Mouse (Mus musculus) lung, postnatal 25 days (tissue): ENCODE results near the gene Acvr1c.

Experiments
- DNase-seq: peaks from one replicate; pipeline ENCODE4 v3.0.0; 2022; ENCODE audit warnings: low spot score

Acvr1c gene

GRCm38 (mm10) chr2:58357414-58358131 lies at the start of gene Acvr1c:
Acvr1c (minus strand) TSS chr2:58357895.
- peak; percentile 23 for DNase-seq

DNA sequence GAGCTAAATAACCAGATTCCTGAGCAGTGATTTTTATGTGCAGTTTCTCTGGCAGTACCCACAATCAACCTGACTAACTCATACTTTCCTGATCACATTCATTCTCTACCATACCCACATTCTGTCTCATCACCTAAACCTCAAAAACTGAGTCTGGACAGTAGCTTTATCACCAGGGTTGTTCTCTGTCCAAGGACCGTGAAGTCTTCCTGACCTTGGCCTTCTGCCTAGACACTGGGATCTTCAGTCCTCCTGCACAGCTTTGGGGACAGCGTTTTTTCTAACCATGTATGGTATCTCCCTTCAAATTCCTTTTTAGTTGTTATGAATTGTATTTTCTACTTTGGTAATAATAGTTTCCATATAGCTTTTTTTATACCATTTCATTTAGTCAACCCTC lies 45.8 kb upstream of the Acvr1c start:
- DNase-seq = no peak

DNA sequence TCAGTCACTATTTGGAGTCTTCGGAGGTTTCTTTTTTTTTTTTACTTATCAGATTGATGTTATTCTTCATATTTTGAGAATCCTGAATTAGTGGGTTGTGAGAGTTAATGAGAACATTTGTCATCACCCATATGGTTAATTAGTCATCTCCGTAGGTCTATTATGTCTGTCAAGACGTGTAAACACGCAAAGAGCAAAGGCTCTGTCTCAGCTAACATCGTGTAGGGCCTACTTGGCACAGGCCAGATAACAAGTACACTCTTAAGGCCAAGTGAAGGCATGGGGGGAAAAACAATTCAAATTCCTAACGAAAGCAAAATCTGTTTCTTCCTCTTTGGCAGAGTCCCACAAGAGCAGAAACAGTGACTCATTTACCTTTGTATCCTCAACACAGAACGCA lies 30.9 kb upstream of the Acvr1c start:
- no peak for DNase-seq

GRCm38 (mm10) chr2:58380020-58380419 lies 22.3 kb upstream of the Acvr1c start:
- DNase-seq = no peak

- DNase-seq = no peak
Observed at GRCm38 (mm10) chr2:58379475-58379874, 21.8 kb upstream of the Acvr1c start.

DNA sequence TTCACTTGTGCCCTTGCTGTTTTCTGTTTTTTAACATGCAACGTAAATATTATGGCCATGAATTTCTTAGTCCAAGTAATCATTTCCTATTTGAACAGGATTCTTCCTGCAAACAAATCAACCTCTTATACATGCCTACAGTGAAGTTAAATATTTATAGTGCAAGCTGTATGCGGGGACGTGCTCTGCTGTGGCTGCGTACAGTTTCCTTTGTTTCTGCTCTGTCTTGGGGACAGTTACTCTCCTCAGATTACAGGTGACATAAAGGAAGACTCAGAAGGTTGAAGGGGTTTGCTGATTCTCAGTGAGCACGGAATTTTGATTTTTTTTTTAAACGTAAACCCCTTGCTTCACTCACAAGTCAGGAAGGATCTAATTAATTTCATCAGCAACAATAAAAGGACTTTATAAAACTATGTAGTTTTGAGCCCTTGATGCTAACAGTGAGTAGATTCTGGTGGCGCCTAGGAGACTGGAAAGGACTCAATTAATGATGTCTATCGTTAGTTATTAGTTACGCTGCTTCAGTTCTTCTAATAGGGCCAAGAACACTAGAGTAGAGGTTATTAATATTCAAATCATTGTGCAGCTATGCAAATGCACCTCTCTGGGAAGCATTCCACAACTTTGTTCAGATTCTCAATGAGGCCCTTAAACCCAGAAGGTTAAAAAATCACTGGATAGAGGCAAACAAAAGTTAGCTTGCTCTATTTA lies 19.9 kb upstream of the Acvr1c start:
- DNase-seq = no peak

- no peak for DNase-seq
Observed at GRCm38 (mm10) chr2:58366196-58366595, 8.5 kb upstream of the Acvr1c start.

DNA sequence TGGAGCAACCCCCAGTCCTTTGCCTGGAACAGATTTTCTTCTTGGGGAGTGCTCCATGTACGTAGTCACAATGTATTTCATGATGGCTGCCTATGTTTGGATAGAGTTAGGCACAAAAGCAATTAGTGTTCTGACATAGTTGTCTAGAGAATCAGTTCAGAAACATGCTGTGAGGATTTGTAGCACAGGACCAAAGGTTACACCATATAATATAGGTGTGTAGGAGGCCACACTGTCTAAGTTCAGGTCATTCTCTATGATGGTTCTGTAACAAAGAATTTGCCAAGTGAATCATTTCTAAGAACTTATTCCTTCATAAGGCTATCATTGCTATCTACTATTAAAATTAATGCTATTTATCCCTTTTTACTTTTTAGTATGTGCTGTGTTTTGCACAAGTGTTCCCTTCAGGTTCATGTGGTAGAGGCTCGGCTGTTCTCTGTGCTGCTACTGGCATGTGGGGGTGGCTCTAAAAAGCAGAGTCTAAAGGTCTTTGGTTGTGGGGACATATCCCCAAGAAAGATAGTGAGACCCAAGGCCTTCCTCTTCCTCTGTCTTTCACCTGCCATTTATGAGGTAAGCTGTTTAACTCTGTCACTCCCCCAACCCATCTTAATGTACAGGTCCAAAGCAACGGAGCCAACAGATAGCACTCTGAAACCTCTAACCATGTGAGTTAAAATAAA lies 3.8 kb upstream of the Acvr1c start:
- DNase-seq = no peak

GRCm38 (mm10) chr2:58358132-58358460 lies 401 bp upstream of the Acvr1c start:
- no peak for DNase-seq

DNA sequence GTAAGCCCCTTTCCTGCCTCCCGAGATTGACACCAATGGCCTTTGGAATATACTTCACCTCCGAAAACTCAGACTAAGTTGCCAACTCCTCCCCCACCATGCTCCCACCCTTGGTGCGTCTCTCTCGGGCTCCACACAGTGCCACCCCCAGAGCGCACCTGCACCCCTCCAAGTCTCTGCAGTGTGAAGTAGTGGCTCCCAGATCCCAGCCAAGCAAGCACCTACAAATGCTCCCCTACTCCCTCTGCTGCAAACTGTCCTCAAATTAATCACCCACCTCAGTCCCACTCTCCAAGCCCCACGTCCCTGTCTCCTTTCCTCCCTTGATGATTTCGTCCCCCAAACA lies 654 bp downstream of the Acvr1c start:
- no peak for DNase-seq

DNA sequence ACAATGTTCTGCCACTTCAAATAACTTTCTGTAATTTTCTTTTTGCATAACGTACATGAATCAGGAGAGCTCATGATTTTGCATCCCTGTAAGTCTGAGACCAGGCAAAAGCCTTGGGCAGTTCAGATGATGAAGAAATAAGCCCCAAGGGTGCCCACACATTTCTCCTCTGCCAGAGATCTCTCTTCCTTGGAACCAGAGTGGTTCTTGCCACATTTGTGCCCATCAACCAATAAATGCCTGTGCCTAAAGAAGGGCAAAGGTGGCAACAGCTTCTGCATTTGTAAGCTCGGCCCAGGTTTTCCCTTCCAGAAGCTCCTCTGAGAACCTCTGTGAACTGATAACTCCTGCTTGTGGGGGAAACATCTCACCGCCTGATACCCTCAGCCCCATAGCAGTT lies 3.3 kb downstream of the Acvr1c start:
- DNase-seq = no peak

- no peak for DNase-seq
Observed at GRCm38 (mm10) chr2:58352846-58353245, 4.8 kb downstream of the Acvr1c start.

DNA sequence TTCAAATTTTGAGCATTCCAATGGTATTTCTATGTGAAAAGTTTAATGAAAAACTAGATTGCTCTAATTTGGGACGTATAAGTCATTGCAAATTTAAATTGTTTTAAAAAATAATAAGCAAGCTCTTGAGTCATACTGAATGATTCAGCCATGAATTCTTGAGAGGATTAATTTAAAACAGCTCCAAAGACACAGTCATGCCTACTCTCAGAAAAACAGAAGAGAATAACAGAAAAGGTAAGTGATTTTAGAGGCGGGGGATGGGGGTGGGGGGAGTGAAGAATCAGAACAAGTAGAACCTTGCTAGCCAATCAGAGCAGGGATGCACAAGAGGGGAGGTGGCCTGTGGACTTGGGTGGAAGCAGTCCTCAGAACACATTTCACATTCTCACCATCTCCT lies 7.0 kb downstream of the Acvr1c start:
- DNase-seq = no peak

DNA sequence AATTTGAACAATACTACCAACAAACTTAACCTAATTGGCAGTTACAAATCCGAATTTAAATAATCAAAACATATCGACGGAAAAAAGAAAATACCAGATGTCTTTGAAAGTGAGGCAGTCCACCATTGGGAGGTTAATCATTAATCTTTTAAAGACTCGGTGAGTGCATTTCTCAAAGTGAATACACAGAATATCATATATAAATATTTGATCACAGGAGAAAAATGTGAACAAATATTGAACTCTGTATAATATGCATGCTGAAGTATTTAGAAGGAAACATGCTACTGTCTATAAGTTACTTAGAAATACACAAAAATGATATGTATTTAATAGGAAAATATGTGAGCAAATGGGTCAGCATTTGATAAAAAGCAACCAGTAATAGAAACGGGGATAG lies 21.0 kb downstream of the Acvr1c start:
- DNase-seq = no peak

DNA sequence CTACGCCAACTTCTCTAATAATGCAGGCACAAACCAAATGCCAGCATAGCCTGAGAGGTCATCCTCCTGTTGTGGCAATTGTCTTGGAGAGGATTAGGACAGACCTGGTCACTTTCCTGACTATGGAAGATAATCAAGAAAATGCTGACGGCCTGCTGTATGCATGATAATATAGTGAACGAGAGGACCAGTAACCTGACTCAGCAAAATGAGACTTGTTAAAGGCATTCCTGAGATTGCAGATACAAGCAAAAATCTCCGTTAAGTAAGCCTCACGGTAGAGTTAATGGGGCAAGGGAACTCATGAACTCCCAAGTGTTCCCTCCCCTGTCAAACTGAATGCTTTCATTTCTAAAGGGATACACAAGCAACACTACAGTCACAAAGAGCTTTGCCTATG lies 28.1 kb downstream of the Acvr1c start:
- no peak for DNase-seq

DNA sequence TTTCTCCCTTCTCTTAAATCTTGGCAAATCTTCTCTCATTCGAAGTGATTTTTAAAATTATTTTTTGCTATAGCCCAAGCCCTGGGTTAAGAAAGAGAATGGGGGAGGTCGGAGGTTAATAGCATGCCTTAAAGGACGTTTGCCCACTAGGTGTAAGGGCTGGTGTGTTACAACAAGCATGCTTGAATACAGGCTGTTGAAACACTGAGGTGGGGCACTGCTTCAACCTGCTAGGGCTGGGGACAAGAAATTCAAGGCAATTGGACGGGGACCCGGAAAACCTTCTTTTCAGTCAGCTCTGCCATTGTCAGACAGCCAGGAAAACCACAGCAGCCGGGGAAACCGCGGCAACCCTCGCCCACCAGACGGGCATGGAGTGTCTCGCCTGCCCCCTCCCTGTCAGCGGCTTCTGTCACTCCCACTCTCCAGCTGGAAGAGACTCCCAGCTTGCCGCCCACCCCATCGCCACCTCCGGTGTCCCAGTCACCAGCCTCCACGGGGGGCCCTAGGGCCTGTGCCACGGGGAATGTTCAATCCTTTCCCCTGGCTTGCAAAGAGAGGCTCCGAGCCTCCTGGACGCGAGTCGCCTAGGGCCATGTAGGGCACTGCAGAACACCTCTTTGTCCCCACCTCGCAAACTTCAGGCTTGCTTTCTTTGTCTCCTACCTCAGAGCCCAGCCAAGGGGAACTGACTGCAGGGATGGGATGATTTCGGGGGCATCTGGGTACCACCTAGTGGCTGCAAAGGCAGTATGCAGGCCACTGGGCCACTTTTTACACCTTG lies 33.4 kb downstream of the Acvr1c start:
- peak; percentile 7 for DNase-seq

GRCm38 (mm10) chr2:58323274-58323673 lies 34.4 kb downstream of the Acvr1c start:
- DNase-seq = no peak

- no peak for DNase-seq
Observed at GRCm38 (mm10) chr2:58316186-58316585, 41.5 kb downstream of the Acvr1c start.

DNA sequence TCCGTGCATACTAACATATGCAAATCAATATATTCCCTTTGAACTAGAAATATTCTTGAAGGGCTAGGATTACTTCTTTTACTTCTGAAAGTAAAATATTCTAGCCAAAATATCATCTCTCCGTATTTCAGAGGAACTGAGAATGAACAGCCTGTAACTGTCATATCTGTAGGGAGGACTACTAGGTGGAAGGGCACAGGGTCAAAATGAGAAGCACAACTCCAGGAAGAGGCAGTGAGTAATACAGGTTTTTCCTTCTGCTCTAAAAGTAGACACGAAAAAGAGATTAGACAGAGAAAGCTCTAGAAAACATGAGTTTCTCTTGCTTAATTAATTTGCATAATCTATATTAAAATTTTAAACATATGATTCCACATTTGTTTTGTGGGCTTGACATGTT lies 48.0 kb downstream of the Acvr1c start:
- DNase-seq = no peak

DNA sequence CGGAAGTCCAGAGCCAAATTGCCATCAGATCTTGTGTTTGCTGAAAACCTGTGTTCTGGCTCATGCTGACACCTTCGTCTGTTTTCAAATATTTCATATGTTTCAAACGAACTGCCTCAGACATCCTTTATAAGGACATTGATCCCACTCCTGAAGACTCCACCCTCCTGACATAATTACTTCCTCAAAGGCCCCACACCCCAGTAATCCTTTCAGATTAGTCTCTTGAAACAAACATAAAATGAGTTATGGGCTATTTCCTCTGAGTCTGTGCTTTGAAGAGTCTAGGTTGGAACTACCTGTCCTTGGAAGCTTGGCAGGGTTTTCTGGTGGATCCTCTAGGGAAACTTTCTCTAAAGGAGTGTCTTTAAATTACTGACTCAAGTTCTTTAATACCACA lies 53.2 kb downstream of the Acvr1c start:
- no peak for DNase-seq

DNA sequence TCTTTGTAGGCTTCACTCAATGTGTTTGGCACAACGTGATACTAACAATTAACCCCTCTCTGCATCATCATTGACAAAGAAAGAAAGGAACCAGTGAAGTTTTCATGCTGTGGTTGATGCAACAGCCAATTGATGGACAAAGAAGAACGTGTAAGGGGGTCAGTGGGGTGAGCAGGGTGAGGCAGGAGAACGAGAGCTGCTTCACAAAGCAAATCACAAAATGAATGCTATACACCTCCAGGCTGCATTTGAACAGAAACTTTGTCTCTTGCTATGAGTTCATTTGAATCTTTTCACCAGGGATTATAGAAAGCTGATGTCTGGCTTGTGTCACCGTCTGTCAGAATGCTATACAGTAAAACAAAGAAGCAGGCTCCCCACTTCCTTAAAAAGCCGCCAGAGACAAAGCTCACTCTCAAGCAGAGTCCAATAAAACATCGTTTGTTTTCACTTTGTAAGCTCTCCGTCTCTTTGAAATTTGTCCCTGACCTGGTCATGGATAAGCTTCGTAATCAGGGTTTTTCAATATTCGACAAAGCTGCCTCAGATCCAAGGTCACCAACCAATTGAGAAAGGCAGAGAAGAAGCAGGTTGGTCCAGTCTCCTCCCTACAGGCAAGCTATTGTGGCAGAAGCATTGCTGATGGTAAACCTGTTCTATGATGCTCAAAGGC lies 67.8 kb downstream of the Acvr1c start:
- DNase-seq = no peak

GRCm38 (mm10) chr2:58289331-58289730 lies 68.4 kb downstream of the Acvr1c start:
- DNase-seq = no peak
